Mouse (Mus musculus) midbrain, postnatal 0 days (tissue): ENCODE measurements around the gene Clec4g. TPM values are rescaled to one million over a fixed set of nuclear protein-coding genes. Genes with fewer than 3 reads are reported as not detected.

Source experiments
- ATAC-seq: fragments of 200-750 bp; cut with Nextera tagmentation; 2 replicates; pipeline ENCODE4 v1.8.0; 2017; ENCODE audit warnings: moderate number of reproducible peaks, mild to moderate bottlenecking, moderate TSS enrichment, moderate library complexity; ENCODE audit not compliant: low FRiP score
- DNase-seq: peaks from one replicate; pipeline ENCODE4 v3.0.0-alpha.2; 2015; ENCODE audit warnings: low spot score
- H3K27ac ChIP-seq: fragments of 300-500 bp; sonication (generic); 2 replicates; pipeline ENCODE4 v1.5.1; 2014; ENCODE audit warnings: low read depth, mild to moderate bottlenecking, low read length, mixed read lengths
- H3K27me3 ChIP-seq: fragments of 300-500 bp; sonication (generic); 2 replicates; pipeline ENCODE4 v1.6.1; 2014; ENCODE audit warnings: low read length, control low read depth, mixed read lengths; ENCODE audit not compliant: insufficient read depth
- H3K36me3 ChIP-seq: fragments of 300-500 bp; sonication (generic); 2 replicates; pipeline ENCODE4 v1.6.1; 2014; ENCODE audit warnings: low read length, control low read depth, mixed read lengths; ENCODE audit not compliant: insufficient read depth
- H3K4me1 ChIP-seq: fragments of 300-500 bp; sonication (generic); 2 replicates; pipeline ENCODE4 v1.6.1; 2014; ENCODE audit warnings: mild to moderate bottlenecking, control low read depth, antibody characterized with exemption, low read length, mixed read lengths; ENCODE audit not compliant: insufficient read depth
- H3K4me2 ChIP-seq: fragments of 300-500 bp; sonication (generic); 2 replicates; pipeline ENCODE4 v1.6.1; 2014; ENCODE audit warnings: low read depth, mild to moderate bottlenecking, low read length, mixed read lengths; ENCODE audit not compliant: poor library complexity, severe bottlenecking
- H3K4me3 ChIP-seq: fragments of 300-500 bp; sonication (generic); 2 replicates; pipeline ENCODE4 v1.5.1; 2014; ENCODE audit warnings: low read depth, mild to moderate bottlenecking, low read length, moderate library complexity
- H3K9ac ChIP-seq: fragments of 300-500 bp; sonication (generic); replicated peaks from 2 replicates; pipeline ENCODE4 v1.6.1; 2014; ENCODE audit warnings: mild to moderate bottlenecking, low read length, moderate library complexity, mixed read lengths; ENCODE audit not compliant: poor library complexity, severe bottlenecking
- H3K9me3 ChIP-seq: fragments of 300-500 bp; sonication (generic); 2 replicates; pipeline ENCODE4 v1.6.1; 2016; ENCODE audit warnings: low read length, control low read depth
- CTCF ChIP-seq: IDR thresholded peaks from 2 replicates; pipeline ENCODE4 v1.5.1; 2016; ENCODE audit warnings: antibody characterized with exemption, mild to moderate bottlenecking
- WGBS: fragments of 180-500 bp; shearing (Covaris S2); extraction: QIAGEN DNeasy Blood & Tissue Kit; methylation state at CpG from one replicate; pipeline ENCODE4 v1.1.7; 2014; 5-methylcytosine and 5-hydroxymethylcytosine counted together
- polyA plus RNA-seq: library from polyadenylated mRNA; unstranded; fragments of >200 nt; fragmentation: Nextera tagmentation; extraction: Ambion mirVana; gene quantifications from 2 replicates; pipeline ENCODE4 v1.2.1, GENCODE M21; 2015
- total RNA-seq: library from RNA; depleted of rRNA; stranded (reverse); fragments of >200 nt; gene quantifications from 2 replicates; pipeline ENCODE4 v1.2.3, GENCODE M21; 2014

Gene Clec4g
- total and polyA plus RNA-seq, 2 experiments from 2014 or later = not detected

DNA sequence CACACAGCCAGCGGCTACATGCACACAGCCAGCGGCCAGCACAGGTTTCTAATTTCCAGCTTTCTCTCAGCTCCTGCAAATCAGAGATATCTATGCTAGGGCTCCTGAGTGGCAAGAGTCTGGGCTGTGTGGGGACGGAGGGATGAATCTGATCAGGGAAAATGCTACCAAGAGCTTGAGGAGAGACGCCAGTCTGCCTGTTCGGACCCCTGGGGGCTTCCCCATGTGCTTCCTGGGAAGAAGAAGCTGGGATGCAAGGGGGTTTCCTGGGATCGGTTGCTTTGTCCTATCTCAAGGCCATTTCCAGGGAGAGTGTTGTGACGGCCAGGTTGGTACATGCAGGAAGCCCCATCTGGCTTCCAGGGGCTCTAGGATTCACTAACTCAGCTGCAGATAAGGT lies 12.8 kb downstream of the Clec4g start:
- no peak overlapping the region for H3K27ac ChIP-seq
- H3K4me2 ChIP-seq = no peak overlapping the region
- no peak for ATAC-seq
- H3K4me1 ChIP-seq = no peaks in the 10 kb centered on the region
- H3K9ac ChIP-seq = no peak overlapping the region
- no peaks in the 10 kb centered on the region for H3K36me3 ChIP-seq
- H3K9me3 ChIP-seq = no peaks in the 10 kb centered on the region
- no peak overlapping the region for H3K4me3 ChIP-seq
- WGBS = 75% methylated on average over 7 of the region's 7 CpGs
- no peak for TF ChIP-seq CTCF
- H3K27me3 ChIP-seq = no peaks in the 10 kb centered on the region
- no peak for DNase-seq

DNA sequence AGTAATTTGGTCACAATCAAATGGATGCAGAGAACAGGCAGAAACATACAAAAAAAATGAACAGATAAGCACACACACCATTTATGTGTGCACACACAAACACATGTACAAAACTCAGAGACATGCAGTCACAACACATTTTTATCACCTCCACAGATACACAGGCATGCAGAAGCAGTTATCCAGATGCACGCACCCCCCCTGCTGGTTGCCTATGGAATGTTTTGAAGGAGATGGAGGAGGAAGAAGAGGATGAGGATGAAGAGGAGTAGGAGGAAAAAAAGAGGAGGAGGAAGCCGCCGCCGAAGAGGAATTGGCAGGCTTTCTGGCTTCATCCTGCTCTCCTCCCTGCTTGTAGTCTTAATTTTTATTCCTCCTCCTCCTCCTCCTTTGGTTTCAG lies 14.7 kb downstream of the Clec4g start:
- no peak overlapping the region for H3K4me3 ChIP-seq
- no peaks in the 10 kb centered on the region for H3K36me3 ChIP-seq
- no peaks in the 10 kb centered on the region for H3K27me3 ChIP-seq
- no peak for ATAC-seq
- no peak overlapping the region for H3K4me2 ChIP-seq
- no peak for DNase-seq
- no peaks in the 10 kb centered on the region for H3K9me3 ChIP-seq
- H3K4me1 ChIP-seq = no peaks in the 10 kb centered on the region
- no peak overlapping the region for H3K9ac ChIP-seq
- H3K27ac ChIP-seq = no peak overlapping the region
- TF ChIP-seq CTCF = peak; percentile 47
- WGBS = 51% methylated on average over 4 of the region's 4 CpGs

DNA sequence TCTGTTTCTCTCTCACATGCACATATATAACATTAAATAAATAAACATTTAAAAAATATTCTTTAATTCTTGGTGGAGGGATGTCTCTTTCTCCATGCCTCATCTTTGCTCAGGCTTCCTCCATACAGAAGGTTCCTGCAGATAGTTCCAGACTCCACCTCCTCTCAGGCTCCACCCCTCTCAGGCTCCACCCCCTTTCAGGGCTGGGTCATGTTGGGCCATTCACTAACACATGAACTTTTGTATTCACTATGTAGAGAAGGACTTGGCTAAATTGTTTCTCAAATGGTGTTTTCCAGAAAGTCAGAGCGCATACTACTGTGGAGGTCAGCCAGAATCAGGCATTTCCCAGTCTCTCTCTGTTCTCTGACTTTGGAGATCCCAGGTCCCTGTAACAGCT lies 19.0 kb downstream of the Clec4g start:
- H3K4me2 ChIP-seq = no peak overlapping the region
- no peak for ATAC-seq
- TF ChIP-seq CTCF = no peak

DNA sequence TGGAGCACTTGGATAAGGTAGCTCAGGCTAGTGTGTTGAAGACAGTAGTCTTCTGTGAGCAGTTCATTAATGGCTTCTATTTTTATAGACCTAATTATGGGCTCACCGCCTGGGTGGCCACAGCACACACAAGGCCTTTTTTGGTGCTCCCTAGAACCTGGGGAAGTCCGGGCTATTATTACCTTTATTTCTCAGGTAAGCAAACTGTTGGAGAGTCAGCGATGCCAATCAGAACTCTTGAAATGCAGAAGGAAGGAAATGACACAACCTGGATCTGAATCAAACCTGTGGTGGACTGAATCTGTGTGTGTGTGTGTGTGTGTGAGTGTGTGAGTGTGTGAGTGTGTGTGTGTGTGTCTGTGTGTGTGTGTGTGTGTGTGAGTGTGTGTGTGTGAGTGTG lies 26.3 kb downstream of the Clec4g start, which contains the start of gene Fcer2a:
Gene Fcer2a, minus strand, starts transcription at position 55 of the 400 bp plus-strand sequence.
- Histone ChIP-seq H3K27me3 (no peaks in the 10 kb centered on the region; the same call in 1 of the 2 replicates), H3K27ac (no peak within 1 kb of the TSS), H3K4me1 (no peaks in the 10 kb centered on the region), H3K9ac (no peak within 1 kb of the TSS), H3K36me3 (no peaks in the 10 kb centered on the region), H3K9me3 (no peaks in the 10 kb centered on the region), H3K4me2 (no peak within 1 kb of the TSS), H3K4me3 (no peak within 1 kb of the TSS)
- ATAC-seq (no peak), DNase-seq (no peak)
- 93% methylated on average over 3 of the region's 3 CpGs for WGBS
- no peak for TF ChIP-seq CTCF

More for the DNA sequence above, 19.0 kb downstream of the Clec4g start:
- Histone ChIP-seq H3K27ac (no peak overlapping the region), H3K9ac (no peak overlapping the region), H3K36me3 (no peaks in the 10 kb centered on the region), H3K4me3 (no peak overlapping the region), H3K4me1 (no peaks in the 10 kb centered on the region), H3K9me3 (no peaks in the 10 kb centered on the region), H3K27me3 (no peaks in the 10 kb centered on the region; the same call in 1 of the 2 replicates)
- 96% methylated on average over 1 of the region's 1 CpGs for WGBS
- no peak for DNase-seq

DNA sequence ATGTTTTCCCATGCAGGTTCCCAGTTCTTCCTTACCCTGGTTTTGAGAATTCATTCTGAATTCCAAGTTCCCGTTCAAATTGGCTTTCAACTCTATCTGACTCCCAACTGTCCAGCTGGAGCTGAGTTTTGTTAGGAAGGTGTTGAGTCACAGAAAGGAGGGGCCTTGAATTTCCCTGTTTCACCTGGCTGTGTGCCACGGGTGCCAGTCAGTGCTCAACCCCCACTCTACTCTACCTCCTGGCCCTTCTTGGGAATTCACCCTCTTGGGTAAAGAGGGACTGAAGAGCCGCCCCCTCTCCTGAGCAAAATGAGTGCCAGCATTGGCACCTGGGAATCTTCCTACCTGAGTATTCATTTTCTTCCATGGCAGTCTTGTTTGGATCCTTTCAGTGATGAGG lies 29.7 kb downstream of the Clec4g start:
- no peak for ATAC-seq
- H3K4me3 ChIP-seq = no peak overlapping the region
- no peaks in the 10 kb centered on the region for H3K9me3 ChIP-seq
- no peaks in the 10 kb centered on the region for H3K4me1 ChIP-seq
- H3K27ac ChIP-seq = no peak overlapping the region
- TF ChIP-seq CTCF = no peak
- H3K9ac ChIP-seq = no peak overlapping the region
- DNase-seq = no peak
- 81% methylated on average over 3 of the region's 3 CpGs for WGBS
- no peak overlapping the region for H3K4me2 ChIP-seq
- no peaks in the 10 kb centered on the region for H3K36me3 ChIP-seq
- H3K27me3 ChIP-seq = no peaks in the 10 kb centered on the region

DNA sequence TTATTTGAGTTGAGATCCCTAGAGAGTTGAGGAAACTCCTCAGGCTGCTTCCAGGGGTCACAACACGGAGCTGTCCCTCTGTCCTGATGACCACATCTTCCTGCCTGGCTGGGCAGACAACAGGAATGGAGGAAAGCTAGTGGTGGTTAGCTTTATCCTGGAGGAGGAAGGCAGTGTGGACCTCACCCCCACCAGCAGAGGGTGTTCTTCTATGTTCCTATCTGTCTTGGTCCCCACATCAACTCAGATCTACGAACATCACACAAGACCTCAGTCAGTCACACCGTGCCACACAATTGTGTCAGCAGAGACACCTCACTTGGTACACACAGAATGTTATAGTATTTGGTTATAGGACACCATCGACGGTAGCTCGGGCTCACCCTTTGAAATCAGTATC lies 32.9 kb downstream of the Clec4g start:
- Histone ChIP-seq H3K27me3 (no peaks in the 10 kb centered on the region), H3K9me3 (no peaks in the 10 kb centered on the region), H3K4me2 (no peak overlapping the region), H3K9ac (no peak overlapping the region), H3K4me3 (no peak overlapping the region), H3K4me1 (no peaks in the 10 kb centered on the region), H3K27ac (no peak overlapping the region), H3K36me3 (no peaks in the 10 kb centered on the region; the same call in 1 of the 2 replicates)
- ATAC-seq (no peak), DNase-seq (no peak)
- no peak for TF ChIP-seq CTCF
- 75% methylated on average over 6 of the region's 6 CpGs for WGBS
